Mouse (Mus musculus) G1E (cell line): ENCODE measurements around the gene Retreg3.

ENCODE experiments used
- CTCF ChIP-seq: IDR thresholded peaks from 2 replicates; pipeline ENCODE4 v1.5.1; 2012; ENCODE audit warnings: low read depth, low read length, inconsistent platforms, mixed read lengths
- GATA1 ChIP-seq: IDR thresholded peaks from 2 replicates; pipeline ENCODE4 v1.6.1; 2012; ENCODE audit warnings: borderline replicate concordance, low read length, inconsistent platforms, mixed read lengths
- TAL1 ChIP-seq: conservative IDR thresholded peaks from 2 replicates; pipeline ENCODE4 v1.6.1; 2012; ENCODE audit warnings: low read depth, low read length, inconsistent platforms, mixed read lengths

- TF ChIP-seq CTCF = no peak
- no peak for TF ChIP-seq TAL1
- no peak for TF ChIP-seq GATA1
These were observed 20.6 kb upstream of the Retreg3 start for GRCm38 (mm10) chr11:101140164-101140819.
